Mouse (Mus musculus): Measurements from ENCODE around the gene Gart.

DNA sequence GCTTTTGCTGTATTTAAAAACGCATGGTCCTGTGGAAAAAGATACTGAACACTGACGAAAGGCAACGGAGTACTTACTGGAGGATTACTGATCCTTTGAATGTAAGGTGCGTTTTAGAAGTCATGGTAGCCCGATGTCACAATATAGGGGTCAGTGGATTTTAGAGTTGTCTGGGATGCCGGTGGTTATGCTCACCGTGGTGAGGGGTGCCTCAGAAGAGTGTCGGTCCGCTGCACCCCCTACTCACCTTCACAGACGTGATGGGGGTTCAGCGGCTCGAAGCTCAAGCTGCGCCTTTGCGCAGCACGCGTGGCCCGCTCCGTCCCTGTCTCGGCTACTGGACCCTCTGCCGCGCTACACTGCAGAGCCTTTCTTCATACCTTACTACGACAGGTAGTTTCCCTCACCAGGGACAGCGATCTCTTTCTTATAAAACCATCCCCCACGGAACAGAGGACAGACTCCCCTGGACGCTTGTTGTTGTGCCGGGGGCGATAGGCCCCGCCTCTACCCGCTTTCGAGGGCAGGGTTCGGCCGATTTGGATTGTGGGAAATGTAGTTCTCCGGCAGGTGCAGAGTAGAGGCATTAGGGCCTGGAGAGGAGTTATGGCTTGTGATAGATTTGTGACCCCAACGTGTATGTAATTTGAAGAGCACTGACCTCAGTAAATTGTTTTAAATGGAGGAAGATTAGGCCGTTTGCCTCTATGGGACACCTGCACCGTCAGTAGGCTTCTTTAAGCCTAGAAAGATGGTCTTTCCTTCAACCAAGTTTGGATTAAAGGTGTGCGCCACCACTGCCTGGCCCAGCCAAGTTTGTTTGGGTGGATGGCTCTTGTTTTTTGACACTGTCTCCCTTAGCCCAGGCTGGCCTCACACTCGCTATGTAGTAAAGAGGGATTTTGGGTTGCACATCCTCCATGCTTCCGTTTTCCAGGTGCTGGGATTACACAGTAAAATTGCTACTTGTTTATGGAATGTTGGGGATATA, 27.9 kb downstream of the Gart start, which contains the start of gene Dnajc28:
- TF ChIP-seq POLR2AphosphoS2 (IDR thresholded peaks at IDR 0.05; ENCODE audit: insufficient read length, low read depth) (no peak), POLR2A (IDR thresholded peaks at IDR 0.05; ENCODE audit: insufficient read length, low read depth) (no peak), MYOD1 (IDR thresholded peaks at IDR 0.05; ENCODE audit: control insufficient read depth in 1 of 3, insufficient read length in 2 of 3, low read depth in 2 of 3) (no peak), TCF12 (IDR thresholded peaks at IDR 0.05; ENCODE audit: insufficient read depth, poor library complexity, severe bottlenecking) (no peak), MAX (IDR thresholded peaks at IDR 0.05; ENCODE audit: low read depth) (no peak)

Data from myocyte (in vitro differentiated cells).